Mouse (Mus musculus) kidney, postnatal 4 days (tissue): ENCODE data around the gene Sec24c.
"Not testable (repeated sequence)": the region's sequence is repeated elsewhere in the genome, so short reads cannot be mapped to it uniquely, and the experiment has no call there.

Experiments used
- DNase-seq, 2 experiments: peaks; one replicate each; pipeline ENCODE4 v3.0.0; 2021; ENCODE audit warnings: mixed read lengths in 2 of 2

Sec24c gene

GRCm38 (mm10) chr14:20674064-20674833 lies at the start of gene Sec24c:
TSS of gene Sec24c (plus strand) at chr14:20674308.
- DNase-seq = peak; percentile 99

GRCm38 (mm10) chr14:20626447-20626846 lies 47.7 kb upstream of the Sec24c start:
- DNase-seq = no peak

- no peak for DNase-seq
Measured at GRCm38 (mm10) chr14:20626971-20627370, 47.1 kb upstream of the Sec24c start.

- no peak for DNase-seq
Measured at GRCm38 (mm10) chr14:20631253-20631652, 42.9 kb upstream of the Sec24c start.

GRCm38 (mm10) chr14:20635546-20635945 lies 38.6 kb upstream of the Sec24c start:
- DNase-seq = no peak

- not testable (repeated sequence) for DNase-seq
Measured at GRCm38 (mm10) chr14:20636968-20637367, 37.1 kb upstream of the Sec24c start.

- DNase-seq = no peak
Measured at GRCm38 (mm10) chr14:20637818-20638574, 36.1 kb upstream of the Sec24c start.

GRCm38 (mm10) chr14:20638702-20639101 lies 35.4 kb upstream of the Sec24c start:
- no peak for DNase-seq

GRCm38 (mm10) chr14:20639918-20640619 lies 34.0 kb upstream of the Sec24c start:
- peak in 1 of 2 experiments; percentile 56 for DNase-seq

- DNase-seq = peak; percentile 99
Measured at GRCm38 (mm10) chr14:20640644-20641437, 33.3 kb upstream of the Sec24c start, which contains the start of gene Usp54. TSS of gene Usp54 (minus strand) at chr14:20641063.

- DNase-seq = no peak
Measured at GRCm38 (mm10) chr14:20641438-20641875, 32.7 kb upstream of the Sec24c start.

- no peak for DNase-seq
Measured at GRCm38 (mm10) chr14:20645547-20645946, 28.6 kb upstream of the Sec24c start.

GRCm38 (mm10) chr14:20646381-20646780 lies 27.7 kb upstream of the Sec24c start:
- DNase-seq = no peak

- peak; percentile 29 to 35 for DNase-seq
Measured at GRCm38 (mm10) chr14:20651000-20651399, 23.1 kb upstream of the Sec24c start.

- no peak for DNase-seq
Measured at GRCm38 (mm10) chr14:20651722-20652256, 22.3 kb upstream of the Sec24c start.

GRCm38 (mm10) chr14:20654690-20655421 lies 19.3 kb upstream of the Sec24c start:
- peak in 1 of 2 experiments; percentile 24 for DNase-seq

- DNase-seq = peak; percentile 36 to 56
Measured at GRCm38 (mm10) chr14:20655731-20656130, 18.4 kb upstream of the Sec24c start.

GRCm38 (mm10) chr14:20656361-20656760 lies 17.7 kb upstream of the Sec24c start, which contains the start of gene Myoz1:
TSS of gene Myoz1 (minus strand) at chr14:20656540.
- peak in 1 of 2 experiments; percentile 15 for DNase-seq

GRCm38 (mm10) chr14:20658326-20658725 lies 15.8 kb upstream of the Sec24c start:
- peak in 1 of 2 experiments; percentile 45 for DNase-seq

GRCm38 (mm10) chr14:20658902-20659301 lies 15.2 kb upstream of the Sec24c start:
- DNase-seq = no peak

GRCm38 (mm10) chr14:20659687-20660086 lies 14.4 kb upstream of the Sec24c start:
- no peak for DNase-seq
